Mouse (Mus musculus) intestine, embryonic 16.5 days (tissue): Measurements from ENCODE around the gene Fdx1. TPM values are rescaled to one million over a fixed set of nuclear protein-coding genes. Genes with fewer than 3 reads are reported as not detected.

Experiments used
- ATAC-seq: fragments of 200-750 bp; cut with Nextera tagmentation; 2 replicates; pipeline ENCODE4 v1.8.0; 2017; ENCODE audit warnings: moderate TSS enrichment, moderate library complexity
- H3K27ac ChIP-seq: fragments of 300-500 bp; sonication (generic); 2 replicates; pipeline ENCODE4 v1.5.1; 2014; ENCODE audit warnings: mild to moderate bottlenecking, low read length
- H3K27me3 ChIP-seq: fragments of 300-500 bp; sonication (generic); replicated peaks from 2 replicates; pipeline ENCODE4 v1.6.1; 2014; ENCODE audit warnings: low read length, control low read depth, mixed read lengths; ENCODE audit not compliant: control insufficient read depth, insufficient read depth
- H3K36me3 ChIP-seq: fragments of 300-500 bp; sonication (generic); 2 replicates; pipeline ENCODE4 v1.6.1; 2014; ENCODE audit warnings: low read length, control low read depth; ENCODE audit not compliant: control insufficient read depth, insufficient read depth
- H3K4me1 ChIP-seq: fragments of 300-500 bp; sonication (generic); 2 replicates; pipeline ENCODE4 v1.6.1; 2014; ENCODE audit warnings: low read length, control low read depth, mixed read lengths; ENCODE audit not compliant: control insufficient read depth, insufficient read depth
- H3K4me2 ChIP-seq: fragments of 300-500 bp; sonication (generic); 2 replicates; pipeline ENCODE4 v1.6.1; 2014; ENCODE audit warnings: low read depth, low read length, control low read depth
- H3K4me3 ChIP-seq: fragments of 300-500 bp; sonication (generic); 2 replicates; pipeline ENCODE4 v1.5.1; 2014; ENCODE audit warnings: mild to moderate bottlenecking, low read length
- H3K9ac ChIP-seq: fragments of 300-500 bp; sonication (generic); 2 replicates; pipeline ENCODE4 v1.6.1; 2014; ENCODE audit warnings: low read depth, low read length
- H3K9me3 ChIP-seq: fragments of 300-500 bp; sonication (generic); 2 replicates; pipeline ENCODE4 v1.6.1; 2016; ENCODE audit warnings: low read length, control low read depth; ENCODE audit not compliant: control insufficient read depth
- WGBS: fragments of 180-500 bp; shearing (Covaris S2); extraction: QIAGEN DNeasy Blood & Tissue Kit; methylation state at CpG from one replicate; pipeline ENCODE4 v1.1.7; 2014; 5-methylcytosine and 5-hydroxymethylcytosine counted together
- polyA plus RNA-seq: library from polyadenylated mRNA; unstranded; fragments of >200 nt; fragmentation: Nextera tagmentation; extraction: Ambion mirVana; gene quantifications from 2 replicates; pipeline ENCODE4 v1.2.1, GENCODE M21; 2015

Gene Fdx1
- polyA plus RNA-seq, 1 experiment from 2014 or later, result 85.7 TPM

DNA sequence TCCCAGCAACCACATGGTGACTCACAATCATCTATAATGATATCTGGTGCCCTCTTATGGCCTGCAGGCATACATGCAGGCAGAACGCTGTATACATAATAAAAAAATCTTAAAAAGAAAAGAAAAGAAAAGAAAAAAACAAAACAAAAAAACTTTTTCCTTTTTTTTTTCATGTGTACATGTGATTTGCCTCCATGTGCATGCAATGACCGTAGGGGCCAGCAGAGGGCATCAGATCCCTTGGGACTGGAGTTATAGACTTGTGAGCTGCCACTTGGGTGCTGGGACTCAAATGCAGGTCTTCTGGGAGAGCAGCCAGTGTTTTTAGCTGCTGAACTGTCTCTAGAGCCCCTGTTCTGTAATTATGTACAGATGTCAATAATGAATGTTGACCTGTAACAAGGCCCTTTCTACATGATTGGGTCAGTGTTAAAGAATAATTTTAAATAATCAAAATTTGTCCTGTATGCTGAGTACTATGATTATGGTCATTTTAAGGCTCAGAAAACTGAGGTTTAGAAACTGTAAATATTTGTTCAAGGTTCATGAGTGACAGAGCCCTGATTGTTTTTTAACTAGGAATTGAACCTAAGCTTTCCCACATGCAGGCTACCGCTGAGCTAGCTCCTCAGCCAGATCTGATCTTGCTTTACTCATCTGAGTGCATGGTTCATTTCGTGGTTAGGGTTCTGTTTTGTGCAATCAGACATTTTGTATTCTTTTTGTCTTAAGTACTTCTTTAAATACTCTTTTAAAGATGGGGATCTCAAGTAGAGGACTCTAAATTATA, 30.3 kb upstream of the Fdx1 start:
- H3K9me3 ChIP-seq, result peaks cover 2% of the 10 kb centered on the region; the same call in 1 of the 2 replicates
- no peak for ATAC-seq
- no peak overlapping the region for H3K27ac ChIP-seq
- 84% methylated on average over 4 of the region's 4 CpGs for WGBS
- H3K27me3 ChIP-seq, result no peaks in the 10 kb centered on the region
- H3K9ac ChIP-seq, result no peak overlapping the region
- no peak overlapping the region for H3K4me3 ChIP-seq
- no peaks in the 10 kb centered on the region for H3K36me3 ChIP-seq
- H3K4me1 ChIP-seq, result 0 out of 2 replicates have a peak, but pooled peaks cover 7% of the 10 kb centered on the region
- no peak overlapping the region for H3K4me2 ChIP-seq

DNA sequence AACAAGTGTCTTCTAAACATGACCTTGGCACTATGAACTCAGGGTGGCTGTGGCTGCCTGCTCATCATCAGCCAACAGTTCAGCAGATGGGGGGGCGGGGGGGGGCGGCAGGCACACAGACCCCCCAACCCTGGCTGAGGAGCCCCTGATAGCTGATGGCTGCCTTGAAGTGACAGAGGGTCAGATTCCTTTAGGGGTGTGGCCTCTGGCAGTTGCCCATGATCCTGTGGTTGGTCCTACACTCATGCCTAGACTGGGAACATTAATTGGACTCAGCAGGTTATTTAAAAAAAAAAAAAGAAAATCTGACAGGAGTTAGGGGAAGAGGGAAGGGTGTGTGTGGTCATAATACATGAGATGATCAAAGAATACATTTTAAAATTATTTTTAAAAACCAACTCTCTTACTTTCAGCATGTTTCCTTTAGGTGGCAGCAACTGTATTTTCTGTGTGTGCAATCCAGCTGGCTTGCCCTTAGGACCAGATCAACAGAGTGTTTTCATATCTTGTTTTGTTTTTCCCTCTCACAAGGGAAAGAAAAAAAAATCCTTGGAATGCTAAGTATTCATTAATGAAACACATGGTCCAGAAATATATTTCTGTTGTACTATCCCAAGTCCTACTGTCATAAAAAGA, 28.0 kb upstream of the Fdx1 start:
- Histone ChIP-seq H3K27me3 (no peaks in the 10 kb centered on the region), H3K4me2 (no peak overlapping the region), H3K9me3 (peaks cover 2% of the 10 kb centered on the region; the same call in 1 of the 2 replicates), H3K4me1 (0 out of 2 replicates have a peak, but pooled peaks cover 7% of the 10 kb centered on the region), H3K4me3 (no peak overlapping the region), H3K9ac (no peak overlapping the region), H3K36me3 (no peaks in the 10 kb centered on the region), H3K27ac (no peak overlapping the region)
- 11% methylated on average over 2 of the region's 2 CpGs for WGBS
- ATAC-seq, result no peak

DNA sequence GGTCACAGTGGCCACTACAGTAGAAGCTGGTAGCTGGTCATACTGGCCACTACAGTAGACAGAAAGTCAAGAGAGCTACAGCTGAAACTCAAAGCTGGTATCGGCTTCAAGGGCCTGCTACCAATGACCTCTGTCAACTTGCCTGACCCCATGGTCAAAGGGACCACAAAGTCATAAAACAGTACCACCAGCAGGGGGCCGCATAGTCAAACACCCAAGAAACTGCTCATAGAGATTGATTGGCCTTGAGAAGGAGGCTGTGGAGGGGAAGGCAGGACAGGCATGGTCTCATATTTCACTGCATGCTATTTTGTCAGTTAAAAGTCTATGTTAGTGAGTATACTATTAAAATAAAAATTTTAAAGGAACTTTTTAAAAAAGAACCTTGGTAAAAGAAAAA, 27.5 kb upstream of the Fdx1 start:
- Histone ChIP-seq H3K27ac (no peak overlapping the region), H3K4me2 (no peak overlapping the region), H3K27me3 (no peaks in the 10 kb centered on the region), H3K4me3 (no peak overlapping the region), H3K9ac (no peak overlapping the region), H3K9me3 (peaks cover 2% of the 10 kb centered on the region; the same call in 1 of the 2 replicates), H3K4me1 (0 out of 2 replicates have a peak, but pooled peaks cover 7% of the 10 kb centered on the region), H3K36me3 (no peaks in the 10 kb centered on the region)
- 16% methylated on average over 2 of the region's 2 CpGs for WGBS
- no peak for ATAC-seq

DNA sequence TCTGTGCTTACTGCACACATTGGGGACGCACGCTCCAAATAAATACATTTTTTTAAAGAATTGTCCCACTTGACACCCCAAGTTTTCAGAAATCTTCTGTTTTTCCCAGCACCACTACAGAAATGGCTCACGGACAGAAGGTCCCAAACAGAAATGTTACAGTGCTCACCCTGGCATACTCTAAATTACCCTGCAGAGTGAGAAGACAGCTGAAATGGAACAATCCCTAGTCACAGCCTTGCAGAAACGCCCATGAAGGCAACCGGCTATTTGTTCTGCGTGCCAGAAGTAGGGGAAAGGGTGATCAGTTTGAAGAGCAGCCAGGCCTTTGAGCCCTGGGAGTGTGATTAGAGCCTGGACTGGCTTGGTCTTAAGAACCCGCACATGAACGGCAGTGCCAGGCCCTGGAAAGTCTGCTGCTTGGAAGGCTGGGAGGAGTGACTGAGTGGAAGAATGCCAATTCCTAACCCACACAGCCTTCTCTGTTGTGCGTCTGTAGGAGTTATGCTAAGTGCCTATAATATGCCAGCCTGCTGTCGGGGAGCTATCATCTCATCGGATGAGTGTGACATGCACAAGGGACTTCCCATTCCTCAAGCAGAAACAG, 22.2 kb upstream of the Fdx1 start:
- no peak overlapping the region for H3K9ac ChIP-seq
- no peak overlapping the region for H3K4me2 ChIP-seq
- H3K36me3 ChIP-seq, result no peaks in the 10 kb centered on the region
- H3K4me1 ChIP-seq, result no peaks in the 10 kb centered on the region
- ATAC-seq, result no peak
- WGBS, result 78% methylated on average over 11 of the region's 11 CpGs
- H3K27ac ChIP-seq, result no peak overlapping the region
- H3K27me3 ChIP-seq, result no peaks in the 10 kb centered on the region
- no peaks in the 10 kb centered on the region for H3K9me3 ChIP-seq
- no peak overlapping the region for H3K4me3 ChIP-seq

DNA sequence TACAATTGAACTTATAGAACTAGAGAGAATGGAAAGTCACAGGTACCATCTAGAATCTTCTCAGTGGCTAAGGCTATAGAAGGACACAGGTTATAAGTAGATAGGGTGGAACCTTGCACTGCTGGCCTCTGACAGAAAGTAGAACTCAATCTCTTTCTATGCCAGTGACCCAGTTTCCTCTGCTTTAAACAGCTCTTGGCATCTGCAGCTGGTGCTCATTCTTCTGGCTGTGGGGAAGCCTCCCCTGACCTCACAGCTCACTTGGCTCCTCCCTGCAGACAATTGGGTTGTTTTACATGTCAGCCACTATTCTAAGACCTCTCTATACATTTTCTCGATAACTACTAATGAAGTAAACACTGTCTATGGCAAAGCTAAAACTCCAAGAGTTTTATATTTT, 17.8 kb upstream of the Fdx1 start:
- H3K9me3 ChIP-seq, result no peaks in the 10 kb centered on the region
- ATAC-seq, result no peak
- WGBS, result 51% methylated on average over 1 of the region's 1 CpGs
- H3K4me3 ChIP-seq, result no peak overlapping the region
- no peaks in the 10 kb centered on the region for H3K36me3 ChIP-seq
- no peak overlapping the region for H3K27ac ChIP-seq
- H3K27me3 ChIP-seq, result no peaks in the 10 kb centered on the region
- no peak overlapping the region for H3K4me2 ChIP-seq
- no peaks in the 10 kb centered on the region for H3K4me1 ChIP-seq
- H3K9ac ChIP-seq, result no peak overlapping the region

DNA sequence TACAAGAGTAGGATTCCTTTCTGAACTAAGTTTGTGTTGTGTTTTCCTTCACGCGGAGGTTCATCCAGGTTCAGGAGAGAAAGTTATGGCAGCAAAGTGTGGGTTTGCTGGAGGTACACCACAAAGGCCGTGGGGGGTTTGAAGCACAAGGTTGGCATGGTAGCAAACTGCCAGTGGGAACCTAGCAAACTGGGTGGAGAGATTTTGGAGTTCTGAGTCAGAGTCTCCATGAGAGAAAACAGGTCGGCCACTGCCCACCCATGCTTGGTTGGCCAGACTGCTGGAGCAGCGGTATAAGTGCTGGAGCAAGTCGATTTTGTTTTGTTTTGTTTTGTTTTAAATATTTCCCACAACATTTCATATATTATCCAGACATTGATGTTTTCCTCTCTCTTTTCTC, 15.9 kb upstream of the Fdx1 start:
- no peaks in the 10 kb centered on the region for H3K4me1 ChIP-seq
- ATAC-seq, result no peak

DNA sequence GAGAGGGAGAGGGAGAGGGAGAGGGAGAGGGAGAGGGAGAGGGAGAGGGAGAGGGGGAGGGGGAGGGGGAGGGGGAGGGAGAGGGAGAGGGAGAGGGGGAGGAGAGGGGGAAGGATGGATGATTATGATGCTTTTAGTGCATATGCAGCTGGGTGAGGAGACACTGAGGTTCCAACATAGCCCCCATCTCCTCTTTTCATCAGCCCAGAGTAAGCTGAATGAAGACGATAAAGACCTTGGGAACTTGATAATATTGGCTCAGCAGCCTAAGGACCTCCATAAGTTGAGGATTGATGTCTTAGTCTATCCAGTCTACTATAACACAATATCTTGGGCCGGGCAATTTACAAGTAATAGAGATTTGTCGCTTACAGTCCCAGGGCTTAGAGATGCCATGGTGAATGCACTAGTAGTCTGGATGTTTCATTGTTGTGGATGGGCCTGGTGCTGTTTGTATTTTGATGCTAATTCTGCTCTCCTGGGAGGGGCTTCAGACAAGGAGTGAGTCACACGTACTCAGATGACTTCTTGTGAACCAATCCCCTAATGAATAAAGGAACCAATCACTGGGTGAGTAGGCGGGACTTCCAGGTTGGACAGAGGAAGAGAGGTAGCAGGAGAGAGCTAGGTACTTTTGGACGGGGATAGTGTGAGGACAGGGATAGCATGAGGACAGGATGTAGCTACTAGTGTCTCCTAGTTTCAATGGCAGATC, 15.3 kb upstream of the Fdx1 start:
- no peak overlapping the region for H3K4me2 ChIP-seq
- no peaks in the 10 kb centered on the region for H3K36me3 ChIP-seq
- no peaks in the 10 kb centered on the region for H3K4me1 ChIP-seq
- H3K4me3 ChIP-seq, result no peak overlapping the region
- no peaks in the 10 kb centered on the region for H3K9me3 ChIP-seq
- no peak overlapping the region for H3K9ac ChIP-seq
- peak; percentile 42; the same call in 1 of the 2 replicates for ATAC-seq
- no peaks in the 10 kb centered on the region for H3K27me3 ChIP-seq
- 87% methylated on average over 6 of the region's 6 CpGs for WGBS
- no peak overlapping the region for H3K27ac ChIP-seq

More for the DNA sequence above, 15.9 kb upstream of the Fdx1 start:
- no peak overlapping the region for H3K4me2 ChIP-seq
- no peaks in the 10 kb centered on the region for H3K36me3 ChIP-seq
- 91% methylated on average over 6 of the region's 6 CpGs for WGBS
- no peak overlapping the region for H3K27ac ChIP-seq
- no peak overlapping the region for H3K4me3 ChIP-seq
- no peaks in the 10 kb centered on the region for H3K27me3 ChIP-seq
- no peaks in the 10 kb centered on the region for H3K9me3 ChIP-seq
- H3K9ac ChIP-seq, result no peak overlapping the region

DNA sequence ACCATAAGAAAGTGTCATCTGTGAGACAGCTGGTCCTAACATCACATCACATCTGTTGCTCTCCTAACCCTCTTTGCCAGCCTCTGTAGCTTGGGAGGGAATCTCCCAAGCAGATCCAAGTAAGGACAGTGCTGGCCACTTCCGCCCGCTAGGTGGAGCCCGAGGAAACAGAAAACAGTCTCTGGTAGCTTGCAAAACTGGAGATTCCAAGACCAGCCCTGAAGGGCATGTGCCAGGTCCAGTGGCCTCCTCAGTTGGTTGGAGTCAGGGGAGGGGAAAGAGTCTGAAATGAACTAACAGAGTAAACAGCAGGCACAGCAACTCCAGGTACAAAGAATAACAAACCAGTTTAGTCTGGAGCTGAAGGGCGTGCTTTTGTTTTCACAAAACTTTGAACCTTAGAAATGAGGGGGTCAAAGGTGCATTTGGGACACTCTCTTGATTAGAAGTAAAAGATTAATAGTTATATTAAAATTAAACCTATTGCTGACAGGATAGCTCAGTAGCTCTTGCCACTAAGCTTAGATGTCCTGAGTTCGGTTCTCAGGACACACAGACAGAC, 14.2 kb upstream of the Fdx1 start:
- Histone ChIP-seq H3K4me1 (no peaks in the 10 kb centered on the region), H3K27ac (no peak overlapping the region), H3K36me3 (no peaks in the 10 kb centered on the region), H3K4me3 (no peak overlapping the region), H3K9ac (no peak overlapping the region), H3K9me3 (no peaks in the 10 kb centered on the region), H3K4me2 (no peak overlapping the region), H3K27me3 (no peaks in the 10 kb centered on the region)
- peak; percentile 88 for ATAC-seq
- WGBS, result 41% methylated on average over 5 of the region's 5 CpGs

DNA sequence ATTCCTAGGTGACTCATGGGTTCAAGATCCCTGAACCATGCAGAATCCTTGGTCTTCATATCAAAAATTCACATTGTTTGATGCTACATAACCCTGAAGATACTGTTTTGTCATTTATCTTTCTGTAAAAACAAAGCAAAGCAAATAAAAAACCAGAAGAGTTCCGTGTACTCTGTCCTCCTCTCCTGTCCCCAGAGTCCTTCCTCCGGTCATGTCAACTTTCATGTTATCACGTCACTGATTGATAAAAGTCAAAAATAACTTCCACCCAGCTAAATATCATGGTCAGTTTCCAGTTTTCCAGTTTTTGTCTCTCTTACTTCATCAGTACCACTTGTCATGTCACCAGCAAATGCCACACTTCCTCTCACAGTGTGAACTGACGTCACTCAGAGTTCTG, 11.5 kb upstream of the Fdx1 start:
- ATAC-seq, result no peak

More for the DNA sequence above, 11.5 kb upstream of the Fdx1 start:
- H3K4me2 ChIP-seq, result no peak overlapping the region
- no peaks in the 10 kb centered on the region for H3K27me3 ChIP-seq
- WGBS, result 69% methylated on average over 4 of the region's 4 CpGs
- no peak overlapping the region for H3K27ac ChIP-seq
- H3K4me1 ChIP-seq, result no peaks in the 10 kb centered on the region
- no peaks in the 10 kb centered on the region for H3K36me3 ChIP-seq
- H3K9me3 ChIP-seq, result no peaks in the 10 kb centered on the region
- H3K4me3 ChIP-seq, result no peak overlapping the region
- H3K9ac ChIP-seq, result no peak overlapping the region
